In the genomic region with DNA sequence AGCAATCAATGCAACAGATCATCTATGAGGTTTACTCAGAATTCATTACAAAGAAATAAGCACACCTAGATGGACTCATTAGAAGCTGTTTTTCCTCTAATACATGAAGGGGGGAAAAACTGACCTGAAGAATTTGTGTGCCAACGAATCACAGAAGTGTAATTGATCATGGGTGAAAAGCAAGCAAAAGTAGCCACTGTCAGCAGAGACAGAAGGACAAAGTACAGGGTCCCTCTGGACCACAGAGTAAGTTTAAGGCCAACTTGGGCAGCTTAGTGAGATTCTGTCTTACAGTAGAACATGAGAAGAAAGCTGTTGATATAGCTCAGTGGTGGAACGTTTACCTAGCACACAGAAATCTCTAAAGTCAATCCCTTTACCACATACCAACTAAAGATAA, we compare ENCODE assay signal across 28 mouse cellular contexts.
"Had no signal": no experiment of that assay in that cellular context is flagged by ENCODE, and none has a peak within 500 bp of the region (broad histone marks: within the 10 kb centered on the region; RNA-seq: fewer than 3 reads in every experiment).

No protein-coding gene starts in this region.

- H3K4me2 ChIP-seq: embryonic facial prominence, embryonic 12.5 days; embryonic facial prominence, embryonic 13.5 days; embryonic facial prominence, embryonic 15.5 days; forebrain, embryonic 12.5 days; forebrain, embryonic 13.5 days; forebrain, embryonic 15.5 days had no signal

- H3K9me3 ChIP-seq: embryonic facial prominence, embryonic 10.5 days; embryonic facial prominence, embryonic 12.5 days; embryonic facial prominence, embryonic 13.5 days; embryonic facial prominence, embryonic 15.5 days; forebrain, embryonic 10.5 days; forebrain, embryonic 12.5 days; forebrain, embryonic 13.5 days; forebrain, embryonic 15.5 days had no signal

- ATAC-seq: forebrain, embryonic 13.5 days; forebrain, embryonic 14.5 days; forebrain, embryonic 15.5 days; forebrain, embryonic 16.5 days; forebrain, postnatal 0 days had no signal

- DNase-seq: cerebellum, adult 2 months; cerebellum, adult 8-10 months; cerebellum, adult 9-10 months; cerebellum, adult 9-11 months; cerebellum, postnatal 10 days; cerebellum, postnatal 14 days; cerebellum, postnatal 25 days; cerebellum, postnatal 36 days; embryo, embryonic 11 days; forebrain, postnatal 0 days; gastrocnemius, adult 2 months; gastrocnemius, postnatal 10 days; gastrocnemius, postnatal 14 days; gastrocnemius, postnatal 25 days; gastrocnemius, postnatal 36 days; heart, adult 11 months; heart, adult 18-20 months had no signal

- H3K27ac ChIP-seq: embryonic facial prominence, embryonic 10.5 days; embryonic facial prominence, embryonic 12.5 days; embryonic facial prominence, embryonic 13.5 days; embryonic facial prominence, embryonic 15.5 days; forebrain, embryonic 10.5 days; forebrain, embryonic 12.5 days; forebrain, embryonic 13.5 days; forebrain, embryonic 15.5 days; gastrocnemius, adult 2 months had no signal

- H3K36me3 ChIP-seq: embryonic facial prominence, embryonic 10.5 days; embryonic facial prominence, embryonic 12.5 days; embryonic facial prominence, embryonic 13.5 days; embryonic facial prominence, embryonic 15.5 days; forebrain, embryonic 10.5 days; forebrain, embryonic 12.5 days; forebrain, embryonic 15.5 days had no signal

- H3K4me1 ChIP-seq: embryonic facial prominence, embryonic 10.5 days; embryonic facial prominence, embryonic 12.5 days; embryonic facial prominence, embryonic 13.5 days; embryonic facial prominence, embryonic 15.5 days; forebrain, embryonic 10.5 days; forebrain, embryonic 12.5 days; forebrain, embryonic 13.5 days; forebrain, embryonic 15.5 days had no signal

- H3K27me3 ChIP-seq: embryonic facial prominence, embryonic 12.5 days; embryonic facial prominence, embryonic 13.5 days; embryonic facial prominence, embryonic 15.5 days; forebrain, embryonic 12.5 days; forebrain, embryonic 13.5 days; forebrain, embryonic 15.5 days had no signal

- H3K9ac ChIP-seq: embryonic facial prominence, embryonic 12.5 days; embryonic facial prominence, embryonic 13.5 days; embryonic facial prominence, embryonic 15.5 days; forebrain, embryonic 12.5 days; forebrain, embryonic 13.5 days; forebrain, embryonic 15.5 days; forebrain, postnatal 0 days had no signal

- H3K4me3 ChIP-seq: embryonic facial prominence, embryonic 10.5 days; embryonic facial prominence, embryonic 12.5 days; embryonic facial prominence, embryonic 13.5 days; embryonic facial prominence, embryonic 15.5 days; erythroblast, embryonic 14.5 days; forebrain, embryonic 10.5 days; forebrain, embryonic 12.5 days; forebrain, embryonic 13.5 days; forebrain, embryonic 15.5 days; gastrocnemius, adult 2 months had no signal
